ENCODE assay signal across 8 mouse cellular contexts in the genomic region with DNA sequence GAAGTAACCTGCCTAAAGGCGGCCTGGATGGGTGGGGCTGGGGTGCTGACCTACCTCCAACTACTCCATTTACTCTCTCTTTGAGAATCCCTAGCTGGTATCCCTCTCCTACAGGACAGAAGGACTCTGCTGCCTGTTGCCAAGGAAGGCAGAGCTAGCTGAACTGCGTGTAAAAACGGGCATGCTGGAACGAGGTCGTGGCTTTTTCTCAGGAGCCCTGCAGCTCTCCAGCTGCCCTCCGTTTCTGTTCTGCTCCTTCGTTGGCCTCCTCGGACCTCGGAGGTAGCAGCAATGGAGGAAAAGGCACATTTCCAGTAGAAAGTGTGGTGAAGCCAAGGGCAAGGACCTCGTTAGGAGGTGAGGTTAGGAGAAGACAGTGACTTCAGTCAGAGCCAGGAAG. TPM values are rescaled to one million over a fixed set of nuclear protein-coding genes. Genes with fewer than 3 reads are reported as not detected.
DNase-seq lines count a peak whose midpoint lies in the region; ATAC-seq and TF ChIP-seq lines count a peak whose summit lies in the region.

No protein-coding gene starts in this region.

- peak; percentile 71 for DNase-seq in cerebellum, adult 11-12 months
- no peak for DNase-seq in cerebellum, adult 11 months
- DNase-seq in lung, embryonic 14.5 days = no peak
- DNase-seq in lung, postnatal 25 days (ENCODE audit: low spot score) = no peak
- DNase-seq in hindbrain, embryonic 14.5 days (ENCODE audit: low spot score) = no peak
- no peak for DNase-seq in frontal cortex, postnatal 36 days (ENCODE audit: low spot score in 2 of 2)
- no peak for DNase-seq in thymus, adult 2 months

- TF ChIP-seq CTCF in lung, embryonic 14.5 days (IDR thresholded peaks at IDR 0.05; ENCODE audit: low read depth) = no peak
- TF ChIP-seq CTCF in thymus, adult 2 months (IDR thresholded peaks at IDR 0.05; ENCODE audit: borderline replicate concordance, control insufficient read depth, extremely low read depth, insufficient read depth, low read length, poor library complexity) = no peak

- peaks cover 16% of the 10 kb centered on the region for H3K4me1 ChIP-seq in lung, embryonic 14.5 days (ENCODE audit: insufficient read depth)
- H3K4me1 ChIP-seq in hindbrain, embryonic 14.5 days (replicated peaks; ENCODE audit: control insufficient read depth, insufficient read depth, low read length) = peaks cover 42% of the 10 kb centered on the region
- H3K4me1 ChIP-seq in neural tube, embryonic 14.5 days (ENCODE audit: control insufficient read depth, insufficient read depth, low read length) = peaks cover 35% of the 10 kb centered on the region
- peaks cover 16% of the 10 kb centered on the region for H3K4me1 ChIP-seq in thymus, adult 2 months (replicated peaks; ENCODE audit: control insufficient read depth, insufficient read depth, low read length)

- H3K27ac ChIP-seq in lung, embryonic 14.5 days (ENCODE audit: low read depth) = peak overlapping the region; percentile 51
- peak overlapping the region; percentile 61; the same call in 1 of the 2 replicates for H3K27ac ChIP-seq in hindbrain, embryonic 14.5 days
- peak overlapping the region; percentile 7; the same call in 1 of the 2 replicates for H3K27ac ChIP-seq in neural tube, embryonic 14.5 days (ENCODE audit: low read depth, low read length)
- H3K27ac ChIP-seq in thymus, adult 2 months (ENCODE audit: control insufficient read depth, insufficient read depth, low read length) = no peak overlapping the region

- H3K36me3 ChIP-seq in lung, embryonic 14.5 days (ENCODE audit: insufficient read depth) = peaks cover 54% of the 10 kb centered on the region
- H3K36me3 ChIP-seq in hindbrain, embryonic 14.5 days (replicated peaks; ENCODE audit: control insufficient read depth, insufficient read depth) = peaks cover 61% of the 10 kb centered on the region
- peaks cover 42% of the 10 kb centered on the region for H3K36me3 ChIP-seq in neural tube, embryonic 14.5 days (ENCODE audit: control insufficient read depth, insufficient read depth, low read length)
- no peaks in the 10 kb centered on the region for H3K36me3 ChIP-seq in thymus, adult 2 months (ENCODE audit: control insufficient read depth, insufficient read depth, low read length)

- H3K9me3 ChIP-seq in lung, embryonic 14.5 days (ENCODE audit: low read depth, low read length) = no peaks in the 10 kb centered on the region
- no peaks in the 10 kb centered on the region for H3K9me3 ChIP-seq in hindbrain, embryonic 14.5 days (ENCODE audit: control insufficient read depth, low read length)
- no peaks in the 10 kb centered on the region for H3K9me3 ChIP-seq in neural tube, embryonic 14.5 days (ENCODE audit: control insufficient read depth, low read length)

- TF ChIP-seq POLR2A in thymus, adult 2 months (IDR thresholded peaks at IDR 0.05; ENCODE audit: control insufficient read depth, extremely low read depth, insufficient read depth, low read length, poor library complexity) = no peak

- peak overlapping the region; percentile 45 for H3K4me2 ChIP-seq in lung, embryonic 14.5 days
- peak overlapping the region; percentile 13; the same call in 1 of the 2 replicates for H3K4me2 ChIP-seq in hindbrain, embryonic 14.5 days (replicated peaks)
- no peak overlapping the region for H3K4me2 ChIP-seq in neural tube, embryonic 14.5 days (ENCODE audit: low read depth, low read length)

- H3K27me3 ChIP-seq in lung, embryonic 14.5 days (ENCODE audit: insufficient read depth, low read length) = no peaks in the 10 kb centered on the region
- H3K27me3 ChIP-seq in hindbrain, embryonic 14.5 days (ENCODE audit: control insufficient read depth, insufficient read depth, low read length) = no peaks in the 10 kb centered on the region
- no peaks in the 10 kb centered on the region for H3K27me3 ChIP-seq in neural tube, embryonic 14.5 days (ENCODE audit: control insufficient read depth, insufficient read depth, low read length)
- H3K27me3 ChIP-seq in thymus, adult 2 months (ENCODE audit: control insufficient read depth, insufficient read depth, low read length) = no peaks in the 10 kb centered on the region; the same call in none of the 2 replicates

- no peak for ATAC-seq in lung, embryonic 14.5 days (ENCODE audit: insufficient read depth)
- no peak for ATAC-seq in hindbrain, embryonic 14.5 days (ENCODE audit: low FRiP score)
- no peak for ATAC-seq in neural tube, embryonic 14.5 days (ENCODE audit: low read depth)

- H3K4me3 ChIP-seq in lung, embryonic 14.5 days (ENCODE audit: low read depth, low read length) = peak overlapping the region; percentile 16; the same call in 1 of the 2 replicates
- no peak overlapping the region for H3K4me3 ChIP-seq in hindbrain, embryonic 14.5 days (replicated peaks; ENCODE audit: low read length)
- no peak overlapping the region for H3K4me3 ChIP-seq in neural tube, embryonic 14.5 days (ENCODE audit: low read depth, low read length)
- no peak overlapping the region for H3K4me3 ChIP-seq in thymus, adult 2 months (ENCODE audit: control insufficient read depth, insufficient read depth, low read length)

- peak overlapping the region; percentile 33 for H3K9ac ChIP-seq in lung, embryonic 14.5 days
- no peak overlapping the region for H3K9ac ChIP-seq in hindbrain, embryonic 14.5 days
- H3K9ac ChIP-seq in neural tube, embryonic 14.5 days (replicated peaks; ENCODE audit: low read depth, low read length) = no peak overlapping the region

- WGBS in lung, embryonic 14.5 days = 36% methylated on average over 10 of the region's 10 CpGs
- WGBS in hindbrain, embryonic 14.5 days = 52% methylated on average over 10 of the region's 10 CpGs
- WGBS in neural tube, embryonic 14.5 days = 56% methylated on average over 10 of the region's 10 CpGs
- WGBS in thymus, adult 2 months = 93% methylated on average over 10 of the region's 10 CpGs

RNA-seq across cellular contexts. Expression of a gene that starts 11.7 kb away (rescaled TPM):
- 149 and 156 TPM in 2 replicates for polyA plus RNA-seq in lung, embryonic 14.5 days (2014; fragmentation: Nextera tagmentation; extraction: Ambion mirVana)
- polyA plus RNA-seq in hindbrain, embryonic 14.5 days (2014; fragmentation: Nextera tagmentation; extraction: Ambion mirVana) = 99.2 and 101 TPM in 2 replicates
- 66.4 and 100 TPM in 2 replicates for polyA plus RNA-seq in neural tube, embryonic 14.5 days (2014; fragmentation: Nextera tagmentation; extraction: Ambion mirVana)
- polyA plus RNA-seq in thymus, adult 2 months (2012; rRNA removed) = 42.8 and 54.6 TPM in 2 replicates

RNA-seq across cellular contexts. Expression of a gene that starts 19.5 kb away (rescaled TPM):
- 11.3 and 13.3 TPM in 2 replicates for polyA plus RNA-seq in lung, embryonic 14.5 days (2014; fragmentation: Nextera tagmentation; extraction: Ambion mirVana)
- 20.4 and 22.4 TPM in 2 replicates for polyA plus RNA-seq in hindbrain, embryonic 14.5 days (2014; fragmentation: Nextera tagmentation; extraction: Ambion mirVana)
- polyA plus RNA-seq in neural tube, embryonic 14.5 days (2014; fragmentation: Nextera tagmentation; extraction: Ambion mirVana) = 24.9 and 32.9 TPM in 2 replicates
- 27.3 and 28.6 TPM in 2 replicates for polyA plus RNA-seq in thymus, adult 2 months (2012; rRNA removed)

RNA-seq across cellular contexts. Expression of a gene that starts 27.4 kb away (rescaled TPM):
- 9.2 and 11.0 TPM in 2 replicates for polyA plus RNA-seq in lung, embryonic 14.5 days (2014; fragmentation: Nextera tagmentation; extraction: Ambion mirVana)
- 71.4 and 71.6 TPM in 2 replicates for polyA plus RNA-seq in hindbrain, embryonic 14.5 days (2014; fragmentation: Nextera tagmentation; extraction: Ambion mirVana)
- 83.0 and 94.5 TPM in 2 replicates for polyA plus RNA-seq in neural tube, embryonic 14.5 days (2014; fragmentation: Nextera tagmentation; extraction: Ambion mirVana)
- polyA plus RNA-seq in thymus, adult 2 months (2012; rRNA removed) = 42.3 and 50.1 TPM in 2 replicates

RNA-seq across cellular contexts. Expression of a gene that starts 28.4 kb away (rescaled TPM):
- 11.4 and 11.9 TPM in 2 replicates for polyA plus RNA-seq in lung, embryonic 14.5 days (2014; fragmentation: Nextera tagmentation; extraction: Ambion mirVana)
- polyA plus RNA-seq in hindbrain, embryonic 14.5 days (2014; fragmentation: Nextera tagmentation; extraction: Ambion mirVana) = 3.3 and 4.0 TPM in 2 replicates
- polyA plus RNA-seq in neural tube, embryonic 14.5 days (2014; fragmentation: Nextera tagmentation; extraction: Ambion mirVana) = 2.9 and 5.2 TPM in 2 replicates
- 2.9 and 3.1 TPM in 2 replicates for polyA plus RNA-seq in thymus, adult 2 months (2012; rRNA removed)

RNA-seq across cellular contexts. Expression of a gene that starts 40.4 kb away (rescaled TPM):
- 18.8 and 19.7 TPM in 2 replicates for polyA plus RNA-seq in lung, embryonic 14.5 days (2014; fragmentation: Nextera tagmentation; extraction: Ambion mirVana)
- polyA plus RNA-seq in hindbrain, embryonic 14.5 days (2014; fragmentation: Nextera tagmentation; extraction: Ambion mirVana) = 17.0 and 19.1 TPM in 2 replicates
- 22.1 and 24.9 TPM in 2 replicates for polyA plus RNA-seq in neural tube, embryonic 14.5 days (2014; fragmentation: Nextera tagmentation; extraction: Ambion mirVana)
- polyA plus RNA-seq in thymus, adult 2 months (2012; rRNA removed) = 82.9 and 94.4 TPM in 2 replicates
